Mouse (Mus musculus) cerebellum, postnatal 10 days (tissue): Measurements from ENCODE around the gene Casz1.

ENCODE experiments used
- DNase-seq, 2 experiments: peaks; one replicate each; pipeline ENCODE4 v3.0.0; 2021; ENCODE audit warnings: mixed read lengths in 2 of 2

The Casz1 gene

DNA sequence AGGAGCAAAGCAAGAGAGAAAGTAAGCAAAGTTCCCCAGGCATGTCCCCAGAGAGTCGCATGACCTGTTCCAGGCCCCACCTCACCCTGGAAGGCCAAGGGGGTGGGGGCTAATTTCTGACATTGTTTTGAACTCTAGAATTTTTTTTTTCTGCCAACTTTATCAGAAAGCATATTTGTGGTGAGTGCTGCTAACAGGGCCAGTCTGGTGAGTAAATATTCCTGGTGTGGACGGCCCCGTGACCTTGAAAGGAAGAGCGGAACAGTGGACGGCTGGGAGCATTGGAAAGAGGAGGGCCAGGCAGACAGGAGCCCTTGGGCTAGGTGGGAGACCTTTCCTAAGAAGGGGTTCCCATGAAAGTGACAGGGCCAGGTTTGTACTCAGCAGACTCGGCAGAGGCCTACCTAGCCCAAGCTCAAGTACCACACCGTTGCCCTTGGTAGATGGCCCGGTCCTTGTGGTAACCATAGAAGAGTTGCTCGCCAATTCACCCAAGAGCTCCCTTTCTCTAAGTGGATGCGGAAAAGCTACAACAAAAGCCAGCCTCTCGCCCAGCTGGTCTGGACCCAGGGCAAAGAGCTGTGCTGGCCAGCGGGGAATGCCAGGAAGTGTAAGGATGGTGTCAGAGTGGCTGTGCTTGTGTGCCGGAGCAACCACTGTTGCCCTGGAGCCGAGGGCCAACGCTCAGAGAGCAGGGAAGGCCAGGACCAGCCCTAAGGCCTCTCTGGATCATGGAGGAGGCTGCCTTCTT is 104.7 kb downstream of the Casz1 start:
- no peak for DNase-seq

DNA sequence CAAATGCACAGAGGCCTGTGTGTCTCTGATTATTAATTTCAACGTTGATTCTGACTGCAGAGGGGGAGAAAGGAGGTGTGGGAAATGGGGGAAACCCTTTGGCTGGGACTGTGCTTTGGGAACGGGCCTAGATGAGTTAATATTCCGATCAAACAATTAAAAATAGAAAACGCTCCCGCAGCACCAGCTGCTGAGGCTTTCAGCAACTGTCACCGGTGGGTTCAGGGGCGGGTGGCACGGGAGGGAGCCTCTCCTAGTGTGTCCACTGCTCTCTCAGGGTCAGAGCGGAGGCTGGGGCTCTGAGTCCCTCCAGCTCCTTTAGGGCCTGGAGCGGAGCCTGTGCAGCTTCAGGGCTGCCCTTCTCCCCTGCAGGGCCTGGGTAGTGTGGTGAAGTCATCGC is 105.3 kb downstream of the Casz1 start:
- no peak for DNase-seq

DNA sequence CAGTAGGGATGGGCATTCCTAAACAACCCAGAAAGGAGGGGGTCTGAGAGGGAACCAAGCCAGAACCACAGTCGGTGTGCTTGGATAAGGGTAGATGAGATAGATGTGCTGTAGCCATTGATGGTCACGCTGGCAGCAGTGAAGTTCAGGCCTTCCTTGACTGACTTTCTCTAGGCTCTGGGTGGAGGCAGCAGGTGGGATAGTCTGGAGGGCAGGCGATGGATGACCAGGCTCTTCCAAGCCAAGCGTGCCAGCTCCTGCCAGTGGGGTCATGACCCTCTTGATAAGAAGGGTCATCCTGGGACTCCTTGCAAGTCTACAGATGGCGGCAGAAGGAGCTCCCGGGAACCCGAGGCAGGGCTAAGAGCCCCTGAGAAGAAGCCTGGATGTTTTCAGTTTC is 107.9 kb downstream of the Casz1 start:
- no peak for DNase-seq

DNA sequence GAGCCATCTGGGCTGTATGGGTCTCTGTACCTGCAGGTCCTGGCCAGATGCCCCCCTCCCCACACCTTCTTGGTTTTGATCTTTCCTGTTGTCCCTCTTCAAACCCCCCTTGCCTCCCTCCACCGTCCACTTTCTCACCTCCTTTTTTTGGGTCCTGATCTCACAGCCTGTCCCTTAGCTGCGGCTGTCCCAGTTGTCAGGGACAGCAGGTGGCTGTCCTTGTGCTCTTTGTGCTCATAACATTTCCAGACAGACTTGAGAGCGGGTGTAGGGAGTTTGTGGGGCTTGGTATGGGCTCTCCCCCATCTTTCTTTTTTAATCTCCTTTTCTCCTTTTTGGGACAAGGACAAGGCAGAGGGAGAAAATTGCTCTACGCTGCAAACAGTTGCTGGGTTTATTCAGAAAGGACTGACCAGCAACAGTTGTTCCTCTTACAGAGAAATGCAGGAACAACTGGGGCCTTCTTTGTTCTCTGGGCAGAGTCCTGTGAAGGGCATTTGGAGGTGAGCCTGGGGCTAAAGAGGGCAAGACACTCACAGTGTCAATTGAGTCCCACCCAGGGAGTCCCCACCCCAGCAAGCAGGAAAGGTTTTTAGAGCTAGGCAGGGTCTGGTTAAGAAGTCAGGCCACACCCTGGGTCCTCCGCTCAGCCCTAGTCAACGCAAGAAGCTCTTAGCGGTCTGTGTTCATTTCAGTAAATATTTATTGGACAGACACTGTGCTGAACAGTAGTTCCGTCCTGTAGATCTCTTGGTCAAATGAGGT is 108.8 kb downstream of the Casz1 start:
- DNase-seq, result no peak

DNA sequence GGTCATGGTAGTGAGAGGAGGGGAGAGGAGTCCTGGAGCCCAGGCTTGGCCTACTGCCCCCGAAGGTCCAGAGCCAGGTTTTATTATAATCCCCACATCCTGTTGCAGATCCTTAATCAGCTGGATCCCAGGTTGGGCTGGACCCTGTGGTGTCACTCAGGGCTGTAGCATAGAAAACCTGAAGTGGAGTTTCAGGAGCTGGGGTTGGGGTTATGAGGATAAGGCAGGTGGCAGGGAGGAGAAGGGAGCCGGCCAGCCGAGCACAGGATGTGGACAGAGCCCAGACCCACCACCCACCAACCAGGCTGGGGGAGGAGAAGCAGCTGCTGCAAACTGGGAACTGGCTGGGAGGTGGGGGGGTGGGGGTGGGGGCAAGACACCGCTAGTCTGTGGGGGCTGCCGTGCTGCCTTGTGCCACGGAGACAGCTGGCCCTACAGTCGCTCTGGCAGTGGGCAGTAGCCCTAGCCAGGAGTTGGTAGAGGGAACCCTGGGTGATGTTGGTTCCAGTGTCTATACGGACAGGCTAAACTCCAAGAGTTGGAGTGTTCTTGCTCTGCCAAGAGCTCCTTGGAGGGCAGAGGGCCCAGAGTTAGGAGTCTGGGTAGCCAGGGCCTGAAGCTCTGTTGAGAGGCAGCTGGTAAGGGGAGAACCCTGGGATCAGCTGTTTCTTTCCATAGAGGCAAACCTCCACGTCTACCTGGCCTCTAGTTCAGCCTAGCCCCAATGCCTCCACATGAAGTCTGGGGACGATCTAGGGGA is 110.8 kb downstream of the Casz1 start:
- DNase-seq, result peak; percentile 80 to 90

DNA sequence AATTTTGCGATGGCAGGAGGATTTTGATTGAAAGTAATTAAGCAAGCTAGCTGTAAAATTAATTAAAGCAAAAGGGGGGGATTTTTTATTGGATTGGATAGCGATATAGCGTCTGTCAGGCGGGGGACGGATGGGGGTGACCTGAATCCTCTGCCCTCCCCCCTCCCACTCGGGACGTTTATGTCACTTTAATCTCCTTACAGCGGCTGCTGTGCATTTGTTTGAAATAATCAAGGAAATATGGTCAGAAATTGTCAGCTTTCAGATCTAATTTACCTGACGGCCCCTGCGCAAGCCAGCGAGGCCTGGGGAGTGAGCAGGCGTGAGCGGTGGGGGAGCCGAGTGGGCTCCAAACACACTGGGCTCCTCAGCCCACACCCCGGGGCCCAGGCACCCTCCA is 111.6 kb downstream of the Casz1 start:
- no peak for DNase-seq

DNA sequence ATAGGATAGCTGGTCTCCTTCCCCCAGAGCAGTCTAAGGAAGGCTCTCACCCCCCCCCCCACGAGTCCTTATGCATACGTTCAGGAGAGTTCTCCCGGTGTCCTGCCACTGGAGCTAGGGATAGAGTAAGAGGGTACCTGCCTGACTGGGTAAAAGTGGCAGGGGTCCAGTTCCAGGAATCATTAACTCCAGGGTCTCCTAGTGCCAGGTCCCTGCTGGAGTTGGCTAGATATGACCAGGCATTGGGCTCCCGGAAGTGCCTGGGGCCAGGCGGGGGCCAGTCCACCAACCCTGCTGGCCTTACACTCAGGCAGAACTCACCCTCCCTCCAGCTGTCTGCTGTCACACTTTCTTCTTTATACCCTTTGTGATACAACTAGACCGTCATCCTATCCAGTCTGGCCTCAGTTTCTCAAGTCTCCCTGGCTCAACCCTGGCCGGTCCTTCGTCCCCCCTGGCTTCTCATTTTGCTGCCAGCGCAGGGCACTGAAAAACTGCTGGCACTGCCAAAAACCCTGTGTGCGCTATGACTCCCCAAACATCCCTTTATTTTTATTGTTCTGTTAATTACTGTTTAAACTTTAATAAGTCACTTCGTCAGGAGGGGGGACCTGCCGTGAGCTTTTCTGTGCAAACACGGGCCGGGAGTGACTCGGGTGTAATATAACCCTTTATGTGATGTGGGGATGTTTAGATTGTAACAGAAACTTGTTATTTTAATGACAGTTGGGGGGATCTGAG is 114.6 kb downstream of the Casz1 start:
- DNase-seq, result no peak

DNA sequence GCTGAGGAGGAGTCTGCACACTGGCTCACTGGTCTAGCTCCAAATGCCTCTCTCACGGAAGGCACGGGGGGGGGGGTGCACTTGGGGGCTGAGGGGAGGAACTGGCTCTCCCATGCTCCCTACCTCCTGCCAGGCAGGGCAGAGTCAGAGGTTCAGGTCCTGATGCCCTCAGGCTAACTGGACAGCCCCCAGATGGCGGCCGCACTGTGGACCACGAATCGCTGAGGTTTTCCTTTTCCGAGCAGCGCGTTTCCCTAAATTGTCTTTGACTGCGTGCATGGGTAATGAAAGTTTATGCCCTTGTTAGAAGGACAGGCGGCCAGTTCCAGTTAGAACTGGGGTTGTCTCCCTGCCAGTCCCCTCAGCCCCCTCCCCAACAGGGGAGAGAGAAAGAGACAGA is 116.4 kb downstream of the Casz1 start:
- DNase-seq, result no peak

DNA sequence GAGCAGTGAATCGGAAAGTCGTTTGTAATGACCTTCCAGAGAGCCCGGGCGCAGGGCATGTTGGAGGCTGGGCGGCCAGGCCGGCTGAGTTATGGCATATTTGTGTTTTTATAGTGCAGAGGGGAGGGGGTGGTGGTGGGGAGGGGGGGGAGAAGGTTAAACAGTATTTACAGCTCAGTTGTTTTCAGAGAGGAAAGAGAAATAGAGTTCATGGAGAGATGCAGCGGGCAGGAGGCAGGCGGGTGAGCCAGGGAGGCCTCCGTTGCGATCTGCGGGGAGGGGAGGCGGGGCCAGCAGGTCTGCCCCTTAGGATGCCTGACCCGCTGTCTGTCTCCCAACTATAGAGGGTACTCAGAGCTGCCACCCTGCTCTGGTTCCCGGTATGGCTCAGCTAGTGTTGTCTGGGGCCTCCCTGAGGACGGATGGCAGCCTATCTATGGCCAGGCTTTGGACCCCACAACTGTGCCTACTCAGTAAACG is 118.0 kb downstream of the Casz1 start:
- no peak for DNase-seq

DNA sequence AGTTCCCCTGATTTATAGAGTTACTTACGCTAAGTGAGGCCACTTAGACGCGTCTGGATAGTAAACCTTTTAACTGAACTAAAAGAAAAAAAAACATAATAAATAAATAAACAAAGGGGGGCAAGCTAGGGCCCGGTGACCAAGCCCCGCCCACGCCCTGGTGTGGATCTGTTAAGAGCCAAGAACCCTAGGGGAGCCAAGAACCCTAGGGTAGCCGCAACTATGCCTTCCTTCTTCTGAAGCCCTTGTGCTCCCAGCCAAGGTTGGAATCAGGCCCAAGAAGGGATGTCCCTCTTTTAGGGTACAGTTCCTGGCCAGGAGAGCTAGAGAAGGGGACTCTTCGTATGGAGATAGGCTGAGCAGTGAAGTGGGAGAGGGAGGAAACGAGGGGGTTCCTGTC is 119.2 kb downstream of the Casz1 start:
- DNase-seq, result no peak

DNA sequence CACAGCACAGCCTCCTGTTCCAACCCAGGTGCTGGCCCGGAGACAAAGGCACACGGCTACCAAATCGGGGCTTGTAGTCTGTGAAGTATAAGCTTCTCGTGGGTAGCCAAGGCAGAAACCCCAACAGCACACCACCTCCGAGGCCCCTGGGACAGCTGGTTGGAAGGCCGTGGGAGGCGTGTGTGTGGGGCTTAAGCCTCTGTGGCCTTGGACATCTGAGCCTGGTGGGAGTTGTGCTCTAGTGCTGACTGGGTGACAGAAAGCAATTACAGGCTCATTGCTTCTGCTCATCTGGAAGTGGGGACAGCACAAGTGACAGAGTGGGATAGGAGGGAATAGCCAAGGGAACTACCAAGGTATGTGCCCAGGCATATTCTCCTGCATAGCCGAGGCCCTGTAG is 119.7 kb downstream of the Casz1 start:
- DNase-seq, result no peak

DNA sequence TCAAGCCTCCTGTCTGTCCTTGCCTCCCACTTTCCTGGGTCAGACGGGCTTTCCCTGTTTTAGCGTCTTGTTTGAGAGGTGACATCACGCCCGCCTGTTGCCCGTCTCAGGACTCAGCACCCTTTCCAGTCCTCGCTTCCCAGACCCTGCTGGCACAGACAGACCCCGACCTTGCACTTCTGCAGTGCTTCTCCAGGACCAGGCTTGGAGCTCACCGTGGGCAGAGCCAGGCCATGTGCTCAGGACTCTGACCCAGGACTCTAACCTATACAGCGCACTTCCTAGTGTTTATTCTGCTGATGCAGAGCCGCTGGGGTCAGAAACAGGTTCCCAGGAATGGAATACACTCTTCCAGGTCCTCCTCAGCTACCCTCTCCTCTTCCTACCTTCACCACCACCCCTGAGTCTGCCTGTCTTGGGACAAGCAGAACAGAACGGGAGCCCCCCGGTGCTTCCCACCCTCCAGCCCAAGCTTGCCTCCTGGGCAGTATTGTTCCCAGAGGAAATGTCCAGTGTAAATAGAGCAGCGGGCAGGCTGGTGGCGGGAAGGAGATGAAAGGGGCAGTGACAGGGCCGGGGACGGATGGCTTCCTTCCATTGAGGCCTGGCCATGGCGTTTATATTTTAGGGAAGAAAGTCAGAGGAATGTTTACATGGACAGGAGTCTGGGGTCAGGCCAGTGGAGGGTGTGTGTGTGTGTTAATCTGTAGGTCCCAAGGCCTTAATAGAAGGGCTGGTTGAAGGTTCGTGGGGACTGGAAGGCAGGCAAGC is 121.5 kb downstream of the Casz1 start:
- DNase-seq, result no peak

DNA sequence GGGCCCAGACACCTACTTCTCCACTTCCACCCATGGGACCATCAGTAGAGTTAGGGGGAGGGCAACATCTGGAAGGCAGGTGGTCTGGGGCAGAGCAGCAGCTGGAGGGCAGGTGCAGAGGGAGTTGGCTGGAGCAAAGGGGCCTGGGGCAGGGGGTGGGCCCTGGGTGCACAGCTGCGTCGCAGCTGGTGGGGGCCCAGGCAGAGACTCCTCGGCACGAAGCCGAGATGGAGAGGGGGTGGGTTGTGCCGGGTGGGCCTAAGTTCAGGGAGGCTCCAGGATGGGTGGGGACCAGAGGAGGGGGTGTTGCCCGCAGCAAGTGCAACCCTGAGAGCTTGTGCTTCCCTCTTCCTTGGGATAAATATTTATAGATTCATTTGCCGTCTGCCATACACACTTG is 122.2 kb downstream of the Casz1 start:
- no peak for DNase-seq

DNA sequence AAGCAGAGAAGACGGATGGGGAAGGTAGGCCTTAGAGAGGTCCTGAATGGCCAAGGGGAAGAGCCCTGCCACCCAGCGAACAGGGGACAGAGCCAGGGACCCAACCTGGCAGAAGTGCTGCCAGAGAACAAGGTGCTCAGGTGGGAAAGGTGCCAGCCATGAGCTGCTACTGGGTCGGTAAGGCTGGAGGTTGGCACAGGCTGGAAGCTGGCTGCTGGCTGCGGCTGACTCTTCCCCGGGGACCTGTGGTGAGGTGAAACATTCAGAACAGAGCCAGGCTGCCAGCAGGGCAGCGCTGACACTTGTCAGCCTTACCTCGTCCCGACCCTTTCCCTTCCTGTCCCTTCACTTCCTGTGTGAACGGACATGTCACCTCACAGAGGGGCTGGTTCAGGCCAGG is 124.1 kb downstream of the Casz1 start:
- peak in 1 of 2 experiments; percentile 45 for DNase-seq

DNA sequence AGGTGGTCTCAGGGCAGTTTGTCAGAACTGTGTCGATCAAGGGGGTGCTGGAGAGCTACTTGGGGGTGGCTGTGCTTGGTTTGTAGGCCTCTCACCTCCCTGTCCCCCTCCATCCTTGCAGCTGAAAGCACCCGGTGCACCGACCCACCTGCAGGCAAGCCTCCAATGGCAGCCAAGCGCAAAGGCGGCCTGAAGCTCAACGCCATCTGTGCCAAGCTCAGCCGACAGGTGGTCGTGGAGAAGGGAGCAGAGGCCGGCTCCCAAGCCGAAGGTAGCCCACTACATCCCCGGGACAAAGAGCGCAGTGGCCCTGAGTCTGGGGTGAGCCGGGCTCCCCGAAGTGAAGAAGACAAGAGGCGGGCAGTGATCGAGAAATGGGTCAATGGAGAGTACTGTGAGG is 124.6 kb downstream of the Casz1 start:
- peak; percentile 63 to 69 for DNase-seq

DNA sequence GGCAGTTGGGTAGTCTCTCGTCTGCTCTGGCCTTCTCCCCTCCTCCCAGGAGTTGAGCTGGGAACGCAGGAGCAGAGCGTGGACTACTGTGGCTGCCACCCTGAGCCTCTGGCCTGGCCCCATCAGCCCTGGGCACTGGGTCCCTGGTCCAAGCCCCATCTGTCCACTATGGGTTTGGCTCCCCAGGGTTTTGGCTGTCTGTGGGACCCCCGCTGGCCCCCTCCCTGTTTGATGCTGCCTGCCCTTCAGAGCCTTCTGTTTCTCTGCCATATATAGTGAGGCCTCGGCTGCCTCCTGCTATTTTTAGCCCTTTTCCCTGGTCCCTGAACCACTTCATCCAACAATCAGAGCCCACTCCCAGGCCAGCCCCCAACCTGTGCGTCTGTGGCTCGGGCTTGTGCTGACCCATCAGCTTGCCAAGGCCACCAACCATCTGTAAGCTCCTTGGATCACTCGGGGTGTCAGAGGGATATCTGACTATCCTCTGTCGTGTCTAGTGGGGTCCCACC is 126.5 kb downstream of the Casz1 start:
- DNase-seq, result peak; percentile 74 to 83

DNA sequence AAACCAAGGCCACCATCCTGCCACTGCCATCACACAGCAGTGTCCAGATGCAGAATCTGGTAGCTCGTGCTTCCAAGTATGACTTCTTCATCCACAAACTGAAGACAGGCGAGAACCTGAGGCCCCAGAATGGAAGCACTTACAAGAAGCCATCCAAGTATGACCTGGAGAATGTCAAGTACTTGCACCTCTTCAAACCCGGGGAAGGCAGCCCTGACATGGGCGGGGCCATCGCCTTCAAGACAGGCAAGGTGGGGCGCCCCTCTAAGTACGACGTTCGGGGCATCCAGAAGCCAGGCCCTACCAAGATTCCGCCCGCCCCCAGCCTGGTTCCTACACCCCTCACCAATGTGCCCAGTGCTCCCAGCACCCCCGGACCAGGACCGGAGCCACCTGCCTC is 128.9 kb downstream of the Casz1 start:
- DNase-seq, result no peak

DNA sequence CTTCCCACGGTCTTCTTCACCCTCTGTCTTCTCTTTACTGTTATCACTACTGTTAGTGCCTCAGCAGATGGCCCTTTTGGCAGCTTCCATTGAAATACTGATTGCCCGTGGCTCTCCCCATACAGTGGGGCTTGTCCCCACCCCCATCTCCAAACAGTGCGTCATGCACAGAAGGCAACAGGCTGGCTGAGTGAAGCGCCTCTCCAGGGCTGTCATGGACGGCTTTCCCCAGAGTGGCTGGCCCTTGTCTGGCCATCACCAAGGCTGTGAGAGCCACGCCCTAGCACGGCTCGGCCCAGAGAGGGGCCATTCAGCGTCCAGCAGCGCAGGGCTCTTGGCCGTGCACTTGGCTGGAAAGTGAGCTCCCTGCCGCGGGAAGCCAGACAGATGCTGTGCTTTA is 131.0 kb downstream of the Casz1 start:
- peak; percentile 58 to 77 for DNase-seq

DNA sequence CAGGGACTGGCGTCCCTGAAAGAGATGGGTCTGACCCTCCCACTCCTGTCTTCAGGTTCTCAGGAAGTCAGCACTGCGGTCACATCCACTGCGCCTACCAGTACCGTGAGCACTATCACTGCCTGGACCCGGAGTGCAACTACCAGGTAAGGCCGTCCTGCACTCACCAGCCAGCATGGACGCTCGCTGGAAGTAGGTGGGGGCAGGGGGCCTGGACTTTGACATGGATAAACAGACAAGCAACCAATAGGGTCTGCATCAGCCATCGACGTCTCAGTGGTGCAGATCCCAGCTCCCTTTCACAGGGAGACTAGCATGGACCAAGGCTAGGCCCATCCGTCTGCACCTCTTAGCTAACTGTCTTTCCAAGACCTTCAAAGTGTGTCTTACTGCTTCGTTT is 131.9 kb downstream of the Casz1 start:
- no peak for DNase-seq

DNA sequence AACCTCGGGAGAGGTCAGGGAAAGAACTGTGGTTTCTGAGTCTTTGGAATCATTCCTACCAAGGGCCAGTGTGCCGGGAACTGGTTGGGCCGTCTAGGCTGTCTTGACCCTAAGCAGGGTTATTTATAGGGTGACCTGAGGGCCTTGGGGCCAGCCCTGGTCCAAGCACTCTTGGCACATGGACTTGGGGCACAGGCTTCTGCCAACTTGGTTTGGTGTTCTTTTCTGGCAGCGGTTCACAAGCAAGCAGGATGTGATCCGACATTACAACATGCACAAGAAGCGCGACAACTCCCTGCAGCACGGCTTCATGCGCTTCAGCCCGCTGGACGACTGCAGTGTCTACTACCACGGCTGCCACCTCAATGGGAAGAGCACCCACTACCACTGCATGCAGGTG is 132.5 kb downstream of the Casz1 start:
- DNase-seq, result no peak

DNA sequence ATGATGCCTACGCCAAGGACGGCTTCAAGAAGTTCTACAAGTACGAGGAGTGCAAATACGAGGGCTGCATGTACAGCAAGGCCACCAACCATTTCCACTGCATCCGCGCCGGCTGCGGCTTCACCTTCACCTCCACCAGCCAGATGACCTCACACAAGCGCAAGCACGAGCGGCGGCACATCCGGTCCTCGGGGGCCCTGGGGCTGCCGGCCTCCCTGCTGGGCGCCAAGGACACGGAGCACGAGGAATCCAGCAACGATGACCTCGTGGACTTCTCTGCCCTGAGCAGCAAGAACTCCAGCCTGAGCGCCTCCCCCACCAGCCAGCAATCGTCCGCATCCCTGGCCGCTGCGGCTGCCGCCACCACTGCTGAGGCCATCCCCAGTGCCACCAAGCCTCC is 134.3 kb downstream of the Casz1 start:
- DNase-seq, result no peak

DNA sequence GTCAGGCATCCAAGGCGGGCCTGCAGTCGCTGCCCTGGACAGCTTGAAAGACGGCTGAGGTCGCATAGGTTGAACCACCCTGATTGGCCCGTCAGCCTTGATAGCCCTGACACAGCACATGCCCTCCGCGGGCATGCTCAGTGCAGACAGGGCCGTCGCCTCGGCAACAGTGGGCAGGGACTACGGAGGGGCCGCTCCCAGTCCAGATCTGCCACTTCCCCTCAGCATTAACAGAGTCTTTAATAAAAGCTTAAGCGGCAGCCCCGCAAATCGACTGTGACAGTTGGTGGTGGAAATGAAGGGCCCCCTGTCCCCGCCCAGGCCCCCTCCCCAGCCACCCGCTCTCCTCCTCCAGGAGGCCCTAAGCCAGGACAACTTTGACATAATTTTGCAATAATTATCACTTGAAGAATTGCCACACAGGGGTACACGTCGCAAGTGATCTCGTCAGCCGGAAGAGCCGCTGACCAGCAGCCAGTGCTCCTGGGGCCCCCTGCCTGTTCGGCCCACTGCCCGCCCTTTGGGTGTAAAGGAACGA is 136.5 kb downstream of the Casz1 start:
- peak; percentile 71 to 80 for DNase-seq
